Mouse (Mus musculus): ENCODE measurements around the gene Cartpt. TPM values are rescaled to one million over a fixed set of nuclear protein-coding genes. Genes with fewer than 3 reads are reported as not detected.
"Not testable (repeated sequence)": the region's sequence is repeated elsewhere in the genome, so short reads cannot be mapped to it uniquely, and the experiment has no call there.

The Cartpt gene
- polyA plus RNA-seq, 1 experiment from 2014 or later, result not detected

DNA sequence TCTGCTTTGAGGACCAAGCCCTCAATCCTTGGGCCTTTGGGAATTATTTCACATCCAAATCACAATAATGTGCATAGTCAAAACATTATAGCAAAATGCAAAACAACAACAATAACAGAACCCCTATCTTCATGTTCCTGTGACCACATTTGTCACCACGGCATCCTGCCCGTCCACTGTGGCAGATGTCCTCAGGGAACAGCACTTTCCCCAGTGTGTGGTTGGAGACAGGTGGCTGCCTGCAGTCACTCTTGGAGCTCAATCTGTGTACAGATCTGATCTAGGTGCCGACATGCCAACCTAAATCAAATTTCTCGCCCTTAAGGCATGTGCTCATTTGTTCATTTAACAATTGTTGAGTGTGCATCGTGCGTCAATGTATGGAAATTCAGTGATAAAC is 30.6 kb upstream of the Cartpt start:
- Histone ChIP-seq H3K4me3 (ENCODE audit: low read depth, low read length) (no peak overlapping the region), H3K36me3 (ENCODE audit: control insufficient read depth, insufficient read depth, low read length) (no peaks in the 10 kb centered on the region; the same call in 1 of the 2 replicates), H3K27me3 (ENCODE audit: control insufficient read depth, insufficient read depth, low read length) (no peaks in the 10 kb centered on the region), H3K27ac (replicated peaks; ENCODE audit: low read depth, low read length) (no peak overlapping the region), H3K4me2 (ENCODE audit: low read depth, severe bottlenecking) (no peak overlapping the region), H3K9ac (ENCODE audit: low read length) (no peak overlapping the region), H3K9me3 (ENCODE audit: control insufficient read depth, low read length) (no peaks in the 10 kb centered on the region), H3K4me1 (ENCODE audit: control insufficient read depth, insufficient read depth, low read length) (no peaks in the 10 kb centered on the region)
- WGBS, result 82% methylated on average over 6 of the region's 6 CpGs
- no peak for ATAC-seq (ENCODE audit: insufficient number of reproducible peaks, low FRiP score, low TSS enrichment, low read depth)
- DNase-seq (ENCODE audit: low spot score), result no peak

- ATAC-seq (ENCODE audit: insufficient number of reproducible peaks, low FRiP score, low TSS enrichment, low read depth), result no peak
These were observed 25.4 kb upstream of the Cartpt start for GRCm38 (mm10) chr13:99926249-99926648.

GRCm38 (mm10) chr13:99915632-99916031 is 14.7 kb upstream of the Cartpt start:
- H3K4me2 ChIP-seq (ENCODE audit: low read depth, severe bottlenecking), result no peak overlapping the region
- H3K4me3 ChIP-seq (ENCODE audit: low read depth, low read length), result no peak overlapping the region
- no peaks in the 10 kb centered on the region for H3K4me1 ChIP-seq (ENCODE audit: control insufficient read depth, insufficient read depth, low read length)
- no peak for DNase-seq (ENCODE audit: low spot score)
- H3K27me3 ChIP-seq (ENCODE audit: control insufficient read depth, insufficient read depth, low read length), result no peaks in the 10 kb centered on the region
- ATAC-seq (ENCODE audit: insufficient number of reproducible peaks, low FRiP score, low TSS enrichment, low read depth), result no peak
- 89% methylated on average over 5 of the region's 5 CpGs for WGBS
- H3K9ac ChIP-seq (ENCODE audit: low read length), result no peak overlapping the region
- H3K27ac ChIP-seq (replicated peaks; ENCODE audit: low read depth, low read length), result no peak overlapping the region
- no peaks in the 10 kb centered on the region for H3K9me3 ChIP-seq (ENCODE audit: control insufficient read depth, low read length)
- no peaks in the 10 kb centered on the region for H3K36me3 ChIP-seq (ENCODE audit: control insufficient read depth, insufficient read depth, low read length)

More at GRCm38 (mm10) chr13:99926249-99926648, 25.4 kb upstream of the Cartpt start:
- Histone ChIP-seq H3K4me2 (ENCODE audit: low read depth, severe bottlenecking) (no peak overlapping the region), H3K27me3 (ENCODE audit: control insufficient read depth, insufficient read depth, low read length) (no peaks in the 10 kb centered on the region), H3K27ac (replicated peaks; ENCODE audit: low read depth, low read length) (no peak overlapping the region), H3K9me3 (ENCODE audit: control insufficient read depth, low read length) (no peaks in the 10 kb centered on the region), H3K9ac (ENCODE audit: low read length) (no peak overlapping the region), H3K4me3 (ENCODE audit: low read depth, low read length) (no peak overlapping the region), H3K4me1 (ENCODE audit: control insufficient read depth, insufficient read depth, low read length) (no peaks in the 10 kb centered on the region), H3K36me3 (ENCODE audit: control insufficient read depth, insufficient read depth, low read length) (no peaks in the 10 kb centered on the region; the same call in 1 of the 2 replicates)
- WGBS, result 87% methylated on average over 5 of the region's 5 CpGs
- no peak for DNase-seq (ENCODE audit: low spot score)

- no peak overlapping the region for H3K4me3 ChIP-seq (ENCODE audit: low read depth, low read length)
- 2% methylated on average over 30 of the region's 30 CpGs for WGBS
- H3K36me3 ChIP-seq (ENCODE audit: control insufficient read depth, insufficient read depth, low read length), result no peaks in the 10 kb centered on the region
- H3K9ac ChIP-seq (ENCODE audit: low read length), result no peak overlapping the region
- ATAC-seq (ENCODE audit: insufficient number of reproducible peaks, low FRiP score, low TSS enrichment, low read depth), result 0 out of 2 replicates have a peak, but pooled peaks have one; percentile 31
- 0 out of 2 replicates have a peak overlapping the region, but pooled peaks have one; percentile 10 for H3K4me2 ChIP-seq (ENCODE audit: low read depth, severe bottlenecking)
- DNase-seq (ENCODE audit: low spot score), result peak; percentile 88
- H3K27me3 ChIP-seq (ENCODE audit: control insufficient read depth, insufficient read depth, low read length), result peaks cover 24% of the 10 kb centered on the region
- peaks cover 5% of the 10 kb centered on the region; the same call in 1 of the 2 replicates for H3K4me1 ChIP-seq (ENCODE audit: control insufficient read depth, insufficient read depth, low read length)
- H3K9me3 ChIP-seq (ENCODE audit: control insufficient read depth, low read length), result no peaks in the 10 kb centered on the region
- no peak overlapping the region for H3K27ac ChIP-seq (replicated peaks; ENCODE audit: low read depth, low read length)
These were observed 366 bp downstream of the Cartpt start for GRCm38 (mm10) chr13:99900557-99900892.

- DNase-seq (ENCODE audit: low spot score), result no peak
- Histone ChIP-seq H3K9me3 (ENCODE audit: control insufficient read depth, low read length) (no peaks in the 10 kb centered on the region), H3K27me3 (ENCODE audit: control insufficient read depth, insufficient read depth, low read length) (peaks cover 24% of the 10 kb centered on the region), H3K4me3 (ENCODE audit: low read depth, low read length) (no peak overlapping the region), H3K9ac (ENCODE audit: low read length) (no peak overlapping the region), H3K4me2 (ENCODE audit: low read depth, severe bottlenecking) (no peak overlapping the region), H3K36me3 (ENCODE audit: control insufficient read depth, insufficient read depth, low read length) (no peaks in the 10 kb centered on the region), H3K4me1 (ENCODE audit: control insufficient read depth, insufficient read depth, low read length) (peaks cover 5% of the 10 kb centered on the region; the same call in 1 of the 2 replicates), H3K27ac (replicated peaks; ENCODE audit: low read depth, low read length) (no peak overlapping the region)
- ATAC-seq (ENCODE audit: insufficient number of reproducible peaks, low FRiP score, low TSS enrichment, low read depth), result no peak
- 7% methylated on average over 38 of the region's 38 CpGs for WGBS
These were observed 978 bp downstream of the Cartpt start for GRCm38 (mm10) chr13:99899670-99900556.

DNA sequence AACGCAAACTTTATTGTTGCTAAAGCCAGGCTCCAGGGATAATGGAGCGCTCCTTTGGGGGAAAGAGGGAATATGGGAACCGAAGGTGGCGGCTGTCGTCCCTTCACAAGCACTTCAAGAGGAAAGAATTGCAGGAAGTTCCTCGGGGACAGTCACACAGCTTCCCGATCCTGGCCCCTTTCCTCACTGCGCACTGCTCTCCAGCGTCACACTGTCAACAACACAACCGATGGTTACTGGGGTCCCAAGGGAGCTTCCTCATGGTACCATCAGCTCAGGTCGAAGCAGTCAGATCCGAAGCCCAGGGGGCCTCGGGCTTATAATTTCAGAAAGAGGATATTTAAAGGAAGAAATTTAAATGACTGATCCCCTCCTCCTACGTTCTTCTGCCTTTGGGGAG is 2.1 kb downstream of the Cartpt start:
- ATAC-seq (ENCODE audit: insufficient number of reproducible peaks, low FRiP score, low TSS enrichment, low read depth), result no peak
- WGBS, result 28% methylated on average over 14 of the region's 14 CpGs
- DNase-seq (ENCODE audit: low spot score), result no peak
- no peaks in the 10 kb centered on the region for H3K36me3 ChIP-seq (ENCODE audit: control insufficient read depth, insufficient read depth, low read length)
- no peaks in the 10 kb centered on the region for H3K9me3 ChIP-seq (ENCODE audit: control insufficient read depth, low read length)
- H3K27ac ChIP-seq (replicated peaks; ENCODE audit: low read depth, low read length), result no peak overlapping the region
- no peak overlapping the region for H3K4me3 ChIP-seq (ENCODE audit: low read depth, low read length)
- H3K4me1 ChIP-seq (ENCODE audit: control insufficient read depth, insufficient read depth, low read length), result peaks cover 5% of the 10 kb centered on the region; the same call in 1 of the 2 replicates
- H3K27me3 ChIP-seq (ENCODE audit: control insufficient read depth, insufficient read depth, low read length), result peaks cover 24% of the 10 kb centered on the region
- no peak overlapping the region for H3K4me2 ChIP-seq (ENCODE audit: low read depth, severe bottlenecking)
- H3K9ac ChIP-seq (ENCODE audit: low read length), result no peak overlapping the region

DNA sequence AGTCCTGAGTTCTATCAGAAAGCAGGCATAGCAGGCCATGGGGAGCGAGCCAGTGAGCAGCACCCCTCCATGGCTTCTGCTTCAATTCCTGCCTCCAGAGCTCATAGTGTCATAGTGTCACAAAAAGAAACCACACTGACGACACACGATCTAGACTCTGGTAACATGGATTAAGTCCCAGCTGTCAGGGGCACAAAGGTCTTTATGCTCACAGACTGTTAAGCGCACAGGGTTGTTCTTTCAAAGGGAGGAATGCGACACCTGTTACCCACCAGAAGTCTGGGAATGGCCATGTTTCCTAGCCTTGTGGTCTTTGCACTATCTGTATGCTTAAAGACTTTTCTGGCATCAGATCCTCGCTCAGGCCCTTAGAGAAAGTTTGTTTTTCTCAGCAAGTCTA is 15.3 kb downstream of the Cartpt start:
- H3K27ac ChIP-seq (replicated peaks; ENCODE audit: low read depth, low read length), result no peak overlapping the region
- no peaks in the 10 kb centered on the region for H3K36me3 ChIP-seq (ENCODE audit: control insufficient read depth, insufficient read depth, low read length)
- H3K27me3 ChIP-seq (ENCODE audit: control insufficient read depth, insufficient read depth, low read length), result no peaks in the 10 kb centered on the region
- H3K4me1 ChIP-seq (ENCODE audit: control insufficient read depth, insufficient read depth, low read length), result no peaks in the 10 kb centered on the region
- H3K4me3 ChIP-seq (ENCODE audit: low read depth, low read length), result no peak overlapping the region
- ATAC-seq (ENCODE audit: insufficient number of reproducible peaks, low FRiP score, low TSS enrichment, low read depth), result no peak
- no peaks in the 10 kb centered on the region for H3K9me3 ChIP-seq (ENCODE audit: control insufficient read depth, low read length)
- WGBS, result 76% methylated on average over 6 of the region's 6 CpGs
- no peak for DNase-seq (ENCODE audit: low spot score)
- H3K9ac ChIP-seq (ENCODE audit: low read length), result no peak overlapping the region
- H3K4me2 ChIP-seq (ENCODE audit: low read depth, severe bottlenecking), result no peak overlapping the region

DNA sequence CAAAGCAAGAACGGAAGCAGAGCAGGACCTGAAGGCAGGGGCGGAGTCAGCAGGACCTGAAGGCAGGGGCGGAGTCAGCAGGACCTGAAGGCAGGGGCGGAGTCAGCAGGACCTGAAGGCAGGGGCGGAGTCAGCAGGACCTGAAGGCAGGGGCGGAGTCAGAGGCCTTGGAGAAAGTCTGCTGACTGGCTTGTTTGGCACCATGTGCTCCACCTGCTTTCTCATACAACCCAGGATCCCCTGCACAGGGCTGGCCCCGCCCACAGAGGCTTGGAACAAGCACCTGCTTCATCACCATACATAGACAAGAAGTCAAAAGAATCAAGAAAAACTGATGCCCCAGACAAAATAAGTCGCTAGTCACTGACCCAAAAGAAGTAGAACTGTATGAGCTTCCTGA is 19.1 kb downstream of the Cartpt start:
- H3K27ac ChIP-seq (replicated peaks; ENCODE audit: low read depth, low read length); H3K4me1 ChIP-seq (ENCODE audit: control insufficient read depth, insufficient read depth, low read length); DNase-seq (ENCODE audit: low spot score); H3K9ac ChIP-seq (ENCODE audit: low read length); ATAC-seq (ENCODE audit: insufficient number of reproducible peaks, low FRiP score, low TSS enrichment, low read depth); H3K27me3 ChIP-seq (ENCODE audit: control insufficient read depth, insufficient read depth, low read length); H3K36me3 ChIP-seq (ENCODE audit: control insufficient read depth, insufficient read depth, low read length); H3K4me2 ChIP-seq (ENCODE audit: low read depth, severe bottlenecking); H3K4me3 ChIP-seq (ENCODE audit: low read depth, low read length); H3K9me3 ChIP-seq (ENCODE audit: control insufficient read depth, low read length): not testable (repeated sequence)
- WGBS, result 57% methylated on average over 8 of the region's 8 CpGs

All from limb, embryonic 11.5 days (tissue).